Mouse (Mus musculus): ENCODE results near the gene Vash2. TPM values are rescaled to one million over a fixed set of nuclear protein-coding genes. Genes with fewer than 3 reads are reported as not detected.

Vash2 gene
- total and polyA plus RNA-seq, 3 experiments, result 0.04 to 0.17 (median 0.16) TPM

DNA sequence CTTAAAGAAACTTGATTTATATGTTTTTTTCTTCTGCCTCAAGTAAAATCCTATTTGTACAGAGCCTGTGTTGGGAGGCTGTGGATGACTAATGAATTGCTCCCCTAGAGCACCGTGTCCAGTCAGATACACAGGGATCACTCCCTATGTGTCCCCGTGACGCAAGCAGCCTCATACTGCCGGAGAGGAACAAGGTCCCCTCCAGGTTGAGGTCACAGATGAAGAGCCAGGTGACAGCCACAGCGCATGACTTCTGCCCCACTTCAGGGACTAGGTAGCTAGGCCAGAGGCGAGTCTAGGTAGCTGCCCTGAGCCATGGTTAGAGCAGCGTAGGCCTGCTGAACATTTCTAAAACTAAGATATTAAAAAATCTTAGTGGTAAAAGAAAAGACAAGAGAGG is 11.1 kb downstream of the Vash2 start:
- peaks cover 1% of the 10 kb centered on the region for H3K27me3 ChIP-seq (replicated peaks)
- dilution Hi-C loops (cut with MboI; ENCODE audit: extremely low pct_ligation_motif_present, extremely low pct_unique_long_range_greater_than_20kb, low sequenced_read_pairs), result no loop called here

DNA sequence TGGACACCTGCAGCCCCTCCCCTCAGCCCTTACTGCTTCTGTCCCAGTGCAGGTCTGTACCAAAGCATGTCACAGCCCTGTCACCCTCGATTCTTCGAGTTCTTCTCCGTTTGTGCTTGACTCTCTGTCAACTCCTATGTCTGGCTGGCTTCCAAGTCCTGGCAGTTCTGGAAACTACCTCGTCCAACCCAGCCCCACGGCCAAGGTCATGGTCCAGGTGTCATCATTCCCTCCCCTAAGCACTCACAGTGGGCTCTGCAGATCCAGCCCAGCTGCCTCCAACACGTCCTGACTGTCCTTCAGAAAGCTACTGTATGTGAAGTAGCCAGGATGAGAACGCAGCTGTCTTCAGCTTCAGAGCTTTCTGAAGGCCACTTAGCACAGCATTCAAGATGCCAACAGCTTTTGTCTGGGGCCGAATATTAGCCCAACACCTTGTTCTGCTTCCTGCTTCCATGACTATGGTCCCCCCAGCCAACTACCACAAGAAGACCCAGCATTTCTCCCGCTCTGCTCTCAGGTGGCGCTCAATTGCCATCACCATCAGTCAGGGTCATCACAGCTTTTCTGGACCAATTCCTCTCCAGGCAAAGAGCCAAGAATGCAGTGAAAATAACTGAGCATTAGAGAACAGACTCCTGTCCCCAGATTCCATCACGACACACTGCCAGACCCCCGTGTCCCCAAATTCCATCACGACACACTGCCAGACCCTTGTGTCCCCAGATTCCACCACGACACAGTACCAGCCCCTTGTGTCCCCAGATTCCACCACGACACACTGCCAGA is 13.9 kb downstream of the Vash2 start:
- in situ Hi-C loops (cut with MboI; ENCODE audit: low pct_ligation_motif_present, low pct_unique_long_range_greater_than_20kb, low sequenced_read_pairs) (no loop called here), dilution Hi-C loops (cut with MboI; ENCODE audit: extremely low pct_ligation_motif_present, extremely low pct_unique_long_range_greater_than_20kb, low sequenced_read_pairs) (no loop called here)
- H3K4me1 ChIP-seq (ENCODE audit: control insufficient read depth in 1 of 2, insufficient read depth in 2 of 2), result peaks cover 0 to 8% of the 10 kb centered on the region in 2 experiments; a peak in 2 of 4 replicates
- no peaks in the 10 kb centered on the region for H3K36me3 ChIP-seq (replicated peaks in 1 of 2; ENCODE audit: control insufficient read depth in 1 of 2, insufficient read depth in 1 of 2, low read length in 1 of 2)
- no peaks in the 10 kb centered on the region for H3K9me3 ChIP-seq (replicated peaks; ENCODE audit: low read length)
- H3K9ac ChIP-seq (ENCODE audit: insufficient read depth, low read depth), result no peak overlapping the region
- H3K27ac ChIP-seq (ENCODE audit: insufficient read depth, low read depth), result no peak overlapping the region
- no peak for TF ChIP-seq ZNF384 (IDR thresholded peaks at IDR 0.05; ENCODE audit: low read depth, low read length)
- TF ChIP-seq JUND (conservative IDR thresholded peaks at IDR 0.05; ENCODE audit: low read depth, low read length), result no peak
- no peak for TF ChIP-seq ETS1 (conservative IDR thresholded peaks at IDR 0.05; ENCODE audit: low read depth, low read length)
- no peak for TF ChIP-seq TCF12 (IDR thresholded peaks at IDR 0.05; ENCODE audit: low read depth, low read length)
- TF ChIP-seq ELF1 (IDR thresholded peaks at IDR 0.05; ENCODE audit: low read depth, low read length), result no peak
- TF ChIP-seq RCOR1 (conservative IDR thresholded peaks at IDR 0.05; ENCODE audit: low read depth, low read length), result no peak
- TF ChIP-seq ZC3H11A (IDR thresholded peaks at IDR 0.05; ENCODE audit: low read depth, low read length), result no peak
- no peak for TF ChIP-seq MEF2A (IDR thresholded peaks at IDR 0.05; ENCODE audit: borderline replicate concordance, low read depth, low read length)
- no peak for TF ChIP-seq CTCF (conservative IDR thresholded peaks at IDR 0.05 in 1 of 2, IDR thresholded peaks at IDR 0.05 in 1 of 2; ENCODE audit: low read depth in 2 of 2, low read length in 2 of 2)
- TF ChIP-seq TBP (conservative IDR thresholded peaks at IDR 0.05; ENCODE audit: low read depth, low read length), result no peak
- TF ChIP-seq KAT2A (IDR thresholded peaks at IDR 0.05; ENCODE audit: insufficient replicate concordance, low read length), result no peak
- no peak for TF ChIP-seq ZMIZ1 (IDR thresholded peaks at IDR 0.05; ENCODE audit: low read depth, low read length)
- TF ChIP-seq HCFC1 (IDR thresholded peaks at IDR 0.05; ENCODE audit: low read depth, low read length), result no peak
- no peaks in the 10 kb centered on the region for H3K79me2 ChIP-seq (replicated peaks; ENCODE audit: control insufficient read depth, extremely low read depth, insufficient read depth, poor library complexity, severe bottlenecking)
- no peak overlapping the region for H3K4me3 ChIP-seq (replicated peaks in 1 of 3; ENCODE audit: low read depth in 2 of 3, low read length in 2 of 3, poor library complexity in 1 of 3)
- no peak for DNase-seq (ENCODE audit: extremely low read depth)
- peaks cover 1% of the 10 kb centered on the region for H3K27me3 ChIP-seq (replicated peaks)
- H3K4me2 ChIP-seq (ENCODE audit: insufficient read depth, low read depth, poor library complexity, severe bottlenecking), result no peak overlapping the region

More for the DNA sequence above, 11.1 kb downstream of the Vash2 start:
- Histone ChIP-seq H3K79me2 (replicated peaks; ENCODE audit: control insufficient read depth, extremely low read depth, insufficient read depth, poor library complexity, severe bottlenecking) (no peaks in the 10 kb centered on the region), H3K36me3 (replicated peaks in 1 of 2; ENCODE audit: control insufficient read depth in 1 of 2, insufficient read depth in 1 of 2, low read length in 1 of 2) (no peaks in the 10 kb centered on the region), H3K27ac (ENCODE audit: insufficient read depth, low read depth) (no peak overlapping the region), H3K9ac (ENCODE audit: insufficient read depth, low read depth) (no peak overlapping the region), H3K4me1 (ENCODE audit: control insufficient read depth in 1 of 2, insufficient read depth in 2 of 2) (peaks cover 0 to 24% of the 10 kb centered on the region in 2 experiments; a peak in 2 of 4 replicates), H3K4me2 (ENCODE audit: insufficient read depth, low read depth, poor library complexity, severe bottlenecking) (no peak overlapping the region), H3K4me3 (replicated peaks in 1 of 3; ENCODE audit: low read depth in 2 of 3, low read length in 2 of 3, poor library complexity in 1 of 3) (no peak overlapping the region), H3K9me3 (replicated peaks; ENCODE audit: low read length) (peaks cover 5% of the 10 kb centered on the region)
- TF ChIP-seq NRF1 (IDR thresholded peaks at IDR 0.05; ENCODE audit: low read depth, low read length), result no peak
- no peak for TF ChIP-seq UBTF (IDR thresholded peaks at IDR 0.05; ENCODE audit: low read depth, low read length)
- TF ChIP-seq MEF2A (IDR thresholded peaks at IDR 0.05; ENCODE audit: borderline replicate concordance, low read depth, low read length), result no peak
- no peak for TF ChIP-seq USF1 (IDR thresholded peaks at IDR 0.05; ENCODE audit: low read depth, low read length)
- TF ChIP-seq TBP (conservative IDR thresholded peaks at IDR 0.05; ENCODE audit: low read depth, low read length), result no peak
- TF ChIP-seq CHD2 (IDR thresholded peaks at IDR 0.05; ENCODE audit: low read length), result no peak
- no peak for TF ChIP-seq KAT2A (IDR thresholded peaks at IDR 0.05; ENCODE audit: insufficient replicate concordance, low read length)
- TF ChIP-seq ZC3H11A (IDR thresholded peaks at IDR 0.05; ENCODE audit: low read depth, low read length), result no peak
- no peak for TF ChIP-seq JUN (IDR thresholded peaks at IDR 0.05; ENCODE audit: insufficient read depth, low read depth, low read length)
- no peak for TF ChIP-seq PAX5 (IDR thresholded peaks at IDR 0.05; ENCODE audit: low read length)
- no peak for TF ChIP-seq USF2 (conservative IDR thresholded peaks at IDR 0.05; ENCODE audit: low read depth, low read length)
- TF ChIP-seq ZNF384 (IDR thresholded peaks at IDR 0.05; ENCODE audit: low read depth, low read length), result no peak
- no peak for TF ChIP-seq POLR2AphosphoS2 (IDR thresholded peaks at IDR 0.05; ENCODE audit: low read depth, low read length)
- no peak for TF ChIP-seq POLR2A (IDR thresholded peaks at IDR 0.05; ENCODE audit: low read depth, low read length)
- in situ Hi-C loops (cut with MboI; ENCODE audit: low pct_ligation_motif_present, low pct_unique_long_range_greater_than_20kb, low sequenced_read_pairs), result no loop called here
- DNase-seq (ENCODE audit: extremely low read depth), result no peak
